Mouse (Mus musculus) stomach, postnatal 0 days (tissue): ENCODE results near the gene Endou.
A peak's percentile ranks its signal among the peaks of the same experiment; 100 is the strongest.

ENCODE experiments used
- CTCF ChIP-seq: IDR thresholded peaks from 2 replicates; pipeline ENCODE4 v1.5.1; 2016; ENCODE audit warnings: antibody characterized with exemption, low read depth, mild to moderate bottlenecking, moderate library complexity
- EP300 ChIP-seq: optimal IDR thresholded peaks from 2 replicates; pipeline ENCODE3; 2016; ENCODE audit warnings: antibody characterized with exemption

GRCm38 (mm10) chr15:97776514-97776913, 45.4 kb upstream of the Endou start:
- TF ChIP-seq CTCF (peak; percentile 86), EP300 (no peak)
